Mouse (Mus musculus): Measurements from ENCODE around the gene Grin2a. TPM values are rescaled to one million over a fixed set of nuclear protein-coding genes. Genes with fewer than 3 reads are reported as not detected.

Grin2a gene
- polyA plus RNA-seq, 1 experiment: 0.06 TPM

DNA sequence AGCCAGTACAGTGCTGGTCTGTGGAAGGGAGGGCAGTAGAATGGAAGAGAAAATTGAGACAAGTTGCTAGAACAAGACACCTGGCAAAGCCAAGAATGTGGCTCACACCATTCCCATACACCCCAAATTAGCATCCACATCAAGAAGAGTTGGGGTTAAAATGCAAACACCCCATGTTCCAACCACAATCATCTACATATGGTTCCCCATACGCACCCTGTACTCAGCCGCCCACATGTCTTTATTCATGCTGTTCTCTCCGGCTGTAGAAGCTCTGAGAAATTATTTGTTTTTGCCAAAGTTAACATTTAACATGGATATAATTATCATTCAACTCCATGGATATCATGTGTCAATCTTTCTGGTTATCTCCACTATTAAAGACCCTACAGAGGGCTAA is 22.7 kb downstream of the Grin2a start:
- DNase-seq (ENCODE audit: low spot score): no peak

DNA sequence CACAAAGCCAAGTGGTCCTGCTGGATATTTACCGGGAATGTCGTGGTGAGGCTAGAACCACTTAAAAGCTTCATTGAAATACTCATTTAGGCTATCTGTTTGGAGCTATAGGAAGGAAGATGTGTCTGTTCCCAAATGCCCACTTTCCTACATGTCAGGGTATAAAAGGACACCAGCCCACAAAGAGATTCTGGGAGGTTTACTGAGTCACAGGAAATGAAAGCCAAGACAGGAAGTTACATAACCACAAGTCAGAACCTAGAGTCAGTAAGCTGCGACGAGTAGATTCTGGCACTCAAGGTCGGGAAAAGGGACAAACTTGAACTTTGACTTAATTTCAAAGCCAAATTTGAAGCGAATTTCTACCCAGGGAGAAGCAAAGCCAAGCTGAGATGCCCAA is 30.9 kb downstream of the Grin2a start:
- no peak for DNase-seq (ENCODE audit: low spot score)

DNA sequence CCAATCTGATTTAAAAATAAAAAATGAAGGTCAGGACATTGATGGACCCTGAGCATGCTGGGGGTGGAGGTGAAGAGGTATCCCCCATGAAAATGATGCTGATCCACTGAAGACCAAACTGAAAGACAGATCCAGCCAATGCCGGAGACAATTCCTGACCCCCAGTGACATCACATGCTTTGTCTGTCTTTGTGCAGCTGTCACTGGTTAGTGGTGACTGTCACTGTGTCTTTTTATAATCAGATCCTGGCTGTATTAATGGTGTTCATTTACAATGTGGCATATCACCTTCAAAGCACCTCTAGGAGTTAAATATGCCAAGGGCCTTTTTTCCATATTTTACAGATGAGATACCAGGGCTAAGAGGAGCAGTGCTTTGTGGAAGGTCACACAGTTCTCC is 32.9 kb downstream of the Grin2a start:
- DNase-seq (ENCODE audit: low spot score): no peak

DNA sequence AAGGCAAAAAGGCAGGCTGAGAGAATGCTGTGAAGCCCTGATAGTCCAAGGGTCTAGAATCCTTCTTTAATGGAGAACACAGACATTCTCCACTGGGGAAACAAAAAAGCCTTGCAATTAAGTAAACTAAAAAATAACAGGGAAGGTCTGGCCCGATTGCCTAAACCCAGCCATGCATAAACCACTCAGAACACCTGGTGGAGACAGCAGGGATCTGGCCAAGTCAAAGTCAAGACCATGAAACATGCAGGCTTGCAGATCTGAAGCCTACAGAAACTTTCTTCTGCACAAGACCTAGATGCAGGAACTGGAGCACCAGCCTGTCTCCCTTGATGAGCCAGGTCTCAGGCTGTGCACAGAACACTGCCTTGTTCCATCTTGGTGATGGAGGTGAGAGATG is 36.0 kb downstream of the Grin2a start:
- no peak for DNase-seq (ENCODE audit: low spot score)

DNA sequence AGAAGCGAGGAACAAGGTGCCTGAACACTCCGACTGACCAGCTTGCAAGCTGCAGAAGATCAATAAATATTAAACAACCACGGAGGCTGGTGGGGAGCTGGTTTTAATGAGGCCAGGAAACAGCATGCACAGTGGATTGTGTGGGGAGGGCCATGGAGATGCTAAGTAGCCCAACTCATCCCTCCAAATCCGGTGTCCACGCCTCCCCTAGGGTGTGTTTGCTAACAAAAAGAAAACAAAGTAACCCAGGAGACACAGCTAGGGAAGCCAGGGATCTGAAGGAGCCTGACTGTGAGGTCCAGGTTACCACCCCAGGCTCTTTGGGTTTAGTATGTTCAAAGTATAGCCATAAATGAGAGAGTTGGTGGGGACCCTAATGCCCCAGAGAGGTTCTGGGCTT is 41.1 kb downstream of the Grin2a start:
- no peak for DNase-seq (ENCODE audit: low spot score)

DNA sequence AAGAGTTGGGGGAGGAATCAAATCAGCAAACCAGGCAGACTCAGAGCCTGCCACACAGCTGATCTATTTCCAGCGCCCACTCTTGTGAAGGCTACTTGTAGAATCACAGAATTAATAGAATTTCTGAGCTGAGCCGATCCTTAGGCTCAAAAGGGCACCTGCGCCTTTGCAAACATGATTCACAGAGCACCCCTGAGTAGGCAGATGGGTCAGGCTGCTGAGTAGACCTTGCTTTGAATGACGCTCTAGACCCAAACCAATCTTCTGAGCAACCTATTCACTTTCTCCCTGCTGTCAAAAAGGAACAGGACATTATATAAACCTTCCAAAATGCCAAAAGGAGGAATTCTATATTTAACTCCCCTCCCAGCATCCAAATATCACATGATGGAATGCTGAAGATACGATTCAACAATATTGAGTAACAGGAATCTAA is 41.9 kb downstream of the Grin2a start:
- DNase-seq (ENCODE audit: low spot score): no peak

DNA sequence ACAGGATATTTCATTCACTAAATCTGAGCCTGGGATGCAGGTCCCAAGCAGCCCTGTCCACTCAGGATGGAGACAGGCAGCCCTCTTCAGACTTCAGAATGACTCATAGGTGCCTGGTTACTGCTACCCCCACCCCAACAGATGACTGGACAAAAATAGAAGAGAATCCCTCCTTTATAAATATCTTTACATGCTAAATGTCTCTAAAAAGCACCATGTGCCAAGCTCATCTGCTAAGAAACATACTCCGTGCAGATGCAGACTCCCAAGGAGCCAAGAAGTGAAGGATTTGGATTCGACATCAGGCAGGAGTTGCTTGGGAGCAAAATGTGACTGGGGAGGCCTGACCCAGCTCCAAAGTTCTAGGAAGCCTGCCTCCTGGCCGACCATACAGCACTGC is 46.1 kb downstream of the Grin2a start:
- no peak for DNase-seq (ENCODE audit: low spot score)

DNA sequence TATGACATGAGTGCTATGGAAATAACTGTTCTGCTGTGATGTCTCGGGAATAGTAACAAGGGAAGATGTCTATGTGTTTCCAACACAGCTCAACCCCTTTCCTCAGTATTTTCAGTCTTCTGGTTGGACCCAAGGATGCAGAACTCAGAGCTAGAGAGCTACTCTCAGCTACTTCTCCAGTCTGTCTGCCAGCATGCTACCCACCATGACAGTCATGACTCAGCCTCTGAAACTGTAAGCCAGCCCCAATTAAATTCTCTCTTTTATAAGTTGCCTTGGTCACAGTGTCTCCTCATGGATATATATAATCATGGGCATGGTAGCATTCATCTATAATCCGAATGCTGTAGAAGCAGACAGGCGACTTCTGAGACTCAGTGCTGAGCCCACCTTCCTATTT is 47.9 kb downstream of the Grin2a start:
- no peak for DNase-seq (ENCODE audit: low spot score)

DNA sequence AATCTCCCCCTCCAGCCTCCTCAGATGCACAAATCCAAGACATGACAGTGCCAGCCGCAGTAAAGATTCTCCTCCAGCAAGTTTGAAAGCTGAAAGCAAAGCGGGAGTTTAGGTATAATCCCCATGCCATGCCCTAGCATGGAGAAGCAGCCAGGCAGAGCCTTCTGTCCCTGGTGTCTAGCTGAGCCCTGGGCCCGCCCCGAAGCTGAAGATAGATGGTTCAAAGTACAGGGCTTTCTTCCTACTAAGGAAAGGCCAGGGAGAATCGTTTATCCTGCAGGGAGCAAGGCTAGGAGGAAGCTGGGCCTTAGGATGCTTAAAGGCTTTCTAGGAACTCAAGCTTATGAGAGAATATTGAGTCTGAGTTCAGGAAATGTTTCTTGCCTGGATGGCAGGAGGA is 50.5 kb downstream of the Grin2a start:
- DNase-seq (ENCODE audit: low spot score): no peak

DNA sequence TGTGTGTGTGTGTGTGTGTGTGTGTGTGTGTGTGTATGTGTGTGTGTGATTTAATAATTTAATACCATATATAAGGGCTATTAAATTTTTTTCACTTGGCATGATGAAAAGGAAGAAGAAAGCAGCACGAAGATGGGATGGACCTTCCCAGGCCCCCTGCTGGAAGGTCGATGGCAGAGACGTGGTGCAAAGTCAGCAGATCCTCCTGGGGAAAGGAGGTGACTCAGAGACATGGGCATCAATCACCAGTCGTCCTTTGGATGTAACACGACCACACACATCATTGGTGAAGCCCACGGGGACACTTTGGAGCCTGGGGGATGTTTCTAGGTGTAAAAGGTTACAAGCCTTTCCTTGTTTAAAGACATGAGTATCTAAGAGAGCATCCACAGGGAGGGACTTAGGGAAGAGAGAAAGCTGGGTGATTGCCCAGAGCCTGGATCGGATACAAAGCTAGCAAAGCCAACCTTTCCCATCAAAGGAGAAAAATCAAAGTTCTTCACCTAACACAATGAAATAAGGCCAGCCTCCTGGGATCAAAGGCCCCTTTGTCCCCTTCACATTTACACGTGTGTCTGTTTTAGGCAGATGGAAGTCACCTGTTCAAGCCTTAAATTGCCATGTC is 53.9 kb downstream of the Grin2a start:
- DNase-seq (ENCODE audit: low spot score): no peak

DNA sequence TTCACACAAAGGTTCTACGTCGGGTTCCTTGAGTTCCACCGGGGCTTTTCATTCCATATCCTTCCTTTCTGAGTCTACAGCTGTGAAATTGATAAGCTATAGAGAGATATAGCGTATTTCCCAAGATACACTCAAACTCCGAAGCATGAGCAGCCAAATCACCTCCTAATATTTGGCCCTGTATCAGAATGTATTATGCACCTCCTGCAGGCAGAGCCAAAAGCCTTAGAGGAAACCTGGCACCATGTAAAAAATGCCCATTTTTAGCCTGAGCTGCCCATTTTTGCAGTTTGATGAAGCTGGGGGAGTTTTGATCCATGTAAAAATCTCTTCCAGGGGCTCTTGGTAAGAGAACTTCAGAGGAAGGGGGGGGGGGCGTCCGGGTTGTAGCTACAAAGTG is 54.6 kb downstream of the Grin2a start:
- DNase-seq (ENCODE audit: low spot score): no peak

DNA sequence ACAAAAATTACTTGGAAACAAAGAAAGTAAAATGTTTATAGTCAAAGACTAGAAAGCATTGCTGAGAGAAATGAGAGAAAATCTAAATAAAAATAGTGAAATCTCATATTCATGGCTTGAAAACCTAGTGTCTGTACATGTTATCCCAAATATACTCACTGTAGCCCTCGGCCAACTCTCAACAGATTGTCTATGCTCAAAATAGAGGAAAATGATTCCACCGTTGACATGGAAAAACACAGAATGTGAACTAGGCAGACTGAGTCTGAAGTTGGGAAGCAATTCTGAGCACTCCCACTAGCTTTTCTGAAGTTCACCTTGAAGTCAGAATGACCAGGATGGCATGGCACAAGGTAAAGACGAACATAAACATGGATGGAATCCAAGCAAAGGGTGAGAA is 84.7 kb downstream of the Grin2a start:
- DNase-seq (ENCODE audit: low spot score): no peak

DNA sequence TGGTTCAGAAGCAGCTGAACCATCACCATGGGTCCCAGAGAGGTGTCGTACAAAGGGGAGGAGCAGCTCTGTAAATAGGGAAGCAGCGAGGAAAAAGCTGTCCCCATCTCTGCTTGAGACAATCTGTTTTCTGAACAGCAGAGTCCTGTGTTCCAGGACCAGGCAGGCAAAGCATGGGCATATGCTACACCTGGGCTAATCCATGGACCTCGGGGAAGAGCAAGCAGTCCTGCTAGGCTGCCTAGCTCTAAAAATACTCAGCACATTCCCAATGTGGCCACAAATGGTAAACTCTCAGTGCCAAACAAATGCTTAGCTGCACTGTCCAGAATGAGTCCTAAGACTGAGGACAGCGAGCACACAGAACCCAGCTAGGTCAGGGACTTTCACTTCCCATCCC is 86.1 kb downstream of the Grin2a start:
- no peak for DNase-seq (ENCODE audit: low spot score)

DNA sequence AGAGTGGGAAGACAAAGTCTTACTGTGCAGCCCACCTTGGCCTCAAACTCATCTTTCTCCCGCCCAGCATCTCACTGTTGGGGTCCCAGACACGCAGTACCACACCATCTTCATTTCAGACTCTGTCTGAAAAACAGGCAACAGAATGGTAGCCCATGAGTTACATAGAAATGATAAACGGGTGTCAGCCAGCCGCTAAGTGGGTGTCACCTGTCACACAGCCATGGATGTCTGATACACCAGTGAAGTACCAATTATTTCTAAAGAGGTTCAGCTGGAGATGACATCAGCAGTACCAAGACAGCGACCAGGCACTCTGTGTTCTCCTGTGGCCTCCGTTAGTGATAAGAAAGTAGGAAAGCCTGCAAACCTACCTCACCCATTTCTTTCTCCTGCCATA is 90.9 kb downstream of the Grin2a start:
- DNase-seq (ENCODE audit: low spot score): no peak

DNA sequence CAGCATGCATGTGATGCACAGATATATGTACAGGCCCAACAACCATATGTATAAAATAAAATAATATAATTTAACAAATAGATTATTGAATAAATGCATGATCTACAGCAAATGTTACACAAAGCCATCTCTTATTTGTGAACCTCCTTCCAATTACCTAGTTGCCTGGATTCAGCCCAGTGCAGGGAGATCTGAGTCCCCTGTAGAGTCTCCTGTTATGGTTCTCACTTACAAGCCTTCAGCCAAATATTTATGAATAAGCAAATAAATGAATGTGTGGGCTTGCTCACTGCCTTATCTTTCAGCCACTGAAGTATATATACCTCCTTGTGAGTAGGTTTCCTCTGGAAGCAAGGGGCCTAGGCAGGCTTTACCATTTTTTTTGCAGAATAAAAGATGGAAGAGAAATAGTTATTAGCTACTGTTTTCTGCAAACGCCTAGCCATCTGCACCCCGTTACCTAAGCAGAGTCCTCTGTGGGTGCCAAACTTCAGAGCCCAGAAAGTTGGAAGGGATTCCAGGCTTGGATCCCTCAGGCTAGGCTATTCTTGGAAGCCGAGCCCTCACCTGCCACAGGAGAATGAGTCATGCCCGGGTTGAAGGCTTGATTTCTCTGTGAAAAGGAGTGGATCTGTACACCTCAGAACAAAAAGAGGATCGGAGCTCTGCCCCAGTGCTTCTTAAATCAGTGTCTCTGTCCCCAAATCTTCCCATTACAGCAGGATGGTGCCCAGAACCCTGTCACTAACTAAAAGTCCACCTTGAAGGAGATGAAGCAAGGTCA is 92.5 kb downstream of the Grin2a start:
- DNase-seq (ENCODE audit: low spot score): no peak

DNA sequence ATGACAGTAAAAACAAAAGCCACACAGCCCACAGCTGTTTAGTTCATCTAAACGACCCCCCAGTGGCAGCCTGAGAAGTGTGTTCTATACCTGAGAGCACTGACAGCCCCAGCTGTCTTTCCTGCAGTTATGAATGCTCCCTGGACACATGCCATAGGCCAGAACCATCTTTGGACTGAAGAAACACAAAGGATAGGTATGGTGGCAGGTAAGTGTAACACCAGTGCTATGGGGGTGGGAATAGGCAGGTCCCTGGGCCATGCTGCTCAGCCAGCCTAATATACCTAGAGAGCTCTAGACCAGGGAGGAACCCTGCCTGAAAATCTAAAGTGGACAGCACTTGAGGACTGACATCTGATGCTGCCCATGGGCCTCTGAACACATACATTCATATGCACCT is 93.9 kb downstream of the Grin2a start:
- DNase-seq (ENCODE audit: low spot score): no peak

DNA sequence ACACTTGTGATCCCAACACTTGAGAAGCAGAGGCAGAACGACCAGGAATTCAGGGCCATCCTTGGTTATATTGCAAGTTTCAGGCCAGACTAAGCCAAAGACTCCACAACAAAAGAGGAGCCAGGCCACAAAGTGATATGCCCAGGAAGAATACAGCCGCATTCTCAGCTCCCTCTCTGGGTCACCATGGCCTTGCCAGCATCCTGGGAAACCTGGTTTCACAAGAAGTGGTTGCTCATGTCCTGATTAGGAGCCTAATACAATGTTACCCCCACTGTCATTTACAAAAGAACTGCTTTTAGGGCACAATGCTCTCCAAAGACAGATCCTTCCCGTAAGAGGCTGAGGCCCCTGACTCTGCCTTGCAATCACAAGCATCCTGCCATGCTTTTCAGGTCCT is 94.4 kb downstream of the Grin2a start:
- DNase-seq (ENCODE audit: low spot score): no peak

DNA sequence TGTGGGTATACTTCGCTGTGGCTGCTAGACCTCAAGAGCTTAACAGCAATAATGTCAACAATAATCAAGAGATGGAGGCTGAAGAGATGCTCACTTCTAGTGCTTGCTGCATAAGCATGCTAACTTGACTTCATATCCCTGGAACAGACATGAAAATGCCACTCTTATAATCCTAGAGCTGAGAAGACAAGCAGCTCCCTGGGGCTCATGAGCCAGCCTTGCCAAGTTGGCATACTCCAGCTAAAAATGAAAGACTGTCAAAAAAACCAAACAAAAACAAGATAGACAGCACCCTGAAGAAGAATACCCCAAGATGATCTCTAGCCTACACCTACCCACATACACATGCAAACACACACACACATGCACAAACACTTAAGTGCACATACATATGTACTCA is 95.2 kb downstream of the Grin2a start:
- no peak for DNase-seq (ENCODE audit: low spot score)

DNA sequence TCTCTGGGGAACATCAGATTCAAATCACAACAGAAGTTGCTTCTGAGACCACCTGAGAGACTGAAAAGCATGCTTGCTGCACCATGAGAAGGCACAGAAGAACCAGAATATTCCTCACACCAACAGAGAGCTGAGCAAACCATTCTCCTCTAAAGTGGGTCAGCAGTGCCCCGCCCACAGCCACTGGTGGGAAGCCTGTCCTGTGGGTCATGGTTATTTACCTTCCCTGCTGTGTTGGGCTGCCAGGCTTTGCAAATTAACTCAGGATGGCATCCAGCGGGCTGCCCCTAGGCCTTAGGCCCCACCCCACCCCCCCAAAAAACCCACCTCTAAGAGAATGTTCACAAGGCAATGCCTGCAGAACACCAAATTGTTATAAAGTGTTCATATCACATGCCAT is 96.2 kb downstream of the Grin2a start:
- no peak for DNase-seq (ENCODE audit: low spot score)

DNA sequence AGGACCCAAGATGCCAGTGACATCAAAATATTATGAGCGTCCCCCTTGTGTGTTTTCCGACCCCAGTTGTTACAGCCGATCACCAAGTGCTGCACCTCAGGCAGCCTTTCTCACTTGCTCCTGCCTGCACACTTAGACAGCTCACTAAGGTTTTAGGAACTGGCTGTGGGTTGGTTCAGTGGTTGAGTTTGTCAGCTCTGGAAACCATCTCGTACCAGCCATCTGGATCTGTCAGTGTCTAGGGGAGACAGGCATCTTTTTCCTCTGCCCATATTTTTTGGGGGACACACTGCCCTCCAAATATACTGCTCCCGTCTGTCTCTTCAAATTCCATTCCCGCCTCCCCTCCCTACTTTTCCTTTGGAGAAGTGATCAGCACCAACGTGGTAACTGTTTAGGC is 99.8 kb downstream of the Grin2a start:
- no peak for DNase-seq (ENCODE audit: low spot score)

DNA sequence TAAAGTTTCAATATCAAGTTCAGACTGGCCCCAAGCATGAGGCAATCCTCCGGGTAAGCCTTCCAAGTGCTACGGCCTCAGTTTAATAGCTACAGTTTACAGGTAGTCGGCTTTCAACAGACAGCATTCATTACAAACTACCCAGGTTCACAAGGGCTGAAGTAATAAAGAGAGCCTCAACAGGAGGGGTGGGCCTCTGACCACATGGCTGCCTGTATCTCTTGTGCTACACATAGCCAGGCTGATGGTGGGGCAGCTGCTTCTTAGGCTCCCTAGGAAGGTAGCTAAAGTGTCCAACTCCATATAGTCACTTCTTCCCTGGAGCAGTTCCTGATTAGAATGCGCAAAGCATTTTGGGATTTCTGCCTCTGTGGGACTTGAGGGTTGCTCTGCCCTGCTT is 109.2 kb downstream of the Grin2a start:
- DNase-seq (ENCODE audit: low spot score): no peak

DNA sequence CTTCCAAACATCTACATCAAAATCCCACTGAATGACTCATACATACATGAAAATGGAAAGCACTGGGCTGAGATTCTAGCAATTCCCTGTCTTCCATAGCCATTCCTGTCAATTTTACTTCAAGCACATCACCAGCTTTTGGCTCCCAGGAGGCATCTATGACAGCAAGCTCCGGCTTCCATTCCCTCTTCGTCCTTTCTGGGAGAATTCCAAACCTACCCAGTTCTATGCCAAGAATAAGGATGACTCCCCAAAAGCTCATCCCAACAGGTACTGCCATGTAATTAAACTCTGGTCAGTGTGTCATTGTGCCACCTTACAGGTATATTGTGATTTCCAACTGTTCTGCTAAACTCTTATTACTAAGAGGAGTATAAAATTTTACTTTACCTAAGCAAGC is 111.2 kb downstream of the Grin2a start:
- DNase-seq (ENCODE audit: low spot score): no peak

DNA sequence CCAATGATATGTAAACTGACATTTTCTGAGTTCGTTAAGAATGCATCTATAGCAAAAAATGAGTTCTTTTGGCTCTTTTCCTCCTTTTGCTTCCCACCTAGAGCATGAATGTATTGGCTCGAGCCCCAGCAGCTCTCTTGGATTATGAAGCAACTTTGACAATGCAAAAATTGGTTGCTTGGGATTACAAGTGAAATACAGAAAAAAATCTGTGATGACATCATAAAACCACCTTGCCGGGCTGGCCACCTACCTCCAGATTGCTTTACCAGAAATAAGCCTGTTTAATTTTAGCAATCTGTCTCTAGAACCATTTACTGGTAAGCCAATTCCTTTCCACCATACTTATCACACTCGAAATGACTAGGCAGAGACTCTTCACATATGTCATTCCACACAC is 112.9 kb downstream of the Grin2a start:
- DNase-seq (ENCODE audit: low spot score): no peak

DNA sequence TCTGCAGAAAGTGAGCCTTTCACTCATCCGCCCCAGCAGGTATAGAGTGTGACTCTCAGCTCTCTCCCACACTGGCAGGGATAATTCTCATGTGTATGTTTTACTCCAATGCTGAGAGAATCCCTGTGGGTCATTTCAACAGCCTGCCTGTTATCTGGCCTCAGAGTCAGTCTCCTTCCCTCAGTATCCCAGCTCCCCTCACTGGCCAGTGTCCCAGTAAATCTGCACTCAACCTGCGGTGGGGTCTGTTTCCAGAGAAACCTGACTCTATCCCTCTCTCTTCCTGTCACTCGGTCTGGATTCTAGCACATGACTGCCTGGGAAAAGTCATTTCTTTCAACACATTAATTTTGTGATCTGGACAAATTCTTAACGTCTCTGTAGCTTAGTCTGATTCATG is 122.4 kb downstream of the Grin2a start:
- DNase-seq (ENCODE audit: low spot score): no peak

All from urinary bladder, adult 2 months (tissue).